In the genomic region with DNA sequence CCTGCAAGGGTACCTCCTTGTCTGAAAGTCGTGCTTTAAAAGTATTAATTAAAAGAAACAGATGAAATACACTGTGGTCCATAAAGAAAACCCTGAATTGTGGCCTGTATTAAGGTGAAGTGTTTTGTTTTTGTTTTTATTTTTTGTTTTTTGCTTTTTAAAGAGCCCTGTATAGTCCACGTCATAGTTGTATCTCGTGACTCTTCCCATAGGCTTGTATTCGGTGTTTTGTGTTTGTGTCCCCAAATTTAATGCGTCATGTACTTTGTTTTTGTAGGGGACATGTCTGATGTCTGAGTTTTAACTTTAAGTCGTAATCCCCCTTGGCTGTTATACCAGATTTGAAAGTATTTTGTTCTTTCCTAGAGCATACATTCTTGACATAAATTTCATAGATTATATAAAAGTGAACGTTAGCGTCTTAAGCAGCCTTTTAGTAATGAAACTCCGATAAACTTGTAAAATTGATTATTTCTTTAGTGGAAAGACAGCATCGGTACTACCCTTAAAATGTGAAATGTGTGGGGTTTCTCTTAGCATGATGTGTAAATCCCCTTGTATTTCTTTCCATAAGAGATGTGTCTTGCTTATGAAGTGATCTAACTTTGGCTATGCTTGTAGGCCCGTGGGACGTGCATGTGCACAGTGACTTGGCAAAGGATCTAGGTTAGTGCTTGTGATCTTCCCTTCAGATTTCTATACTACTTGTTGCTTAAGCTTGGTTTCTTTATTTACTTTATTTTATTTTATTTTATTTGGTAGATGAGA, we compare ENCODE assay signal across 8 mouse cellular contexts. TPM values are rescaled to one million over a fixed set of nuclear protein-coding genes. Genes with fewer than 3 reads are reported as not detected.
A peak's percentile ranks its signal among the peaks of the same experiment; 100 is the strongest.
DNase-seq lines count a peak whose midpoint lies in the region; TF ChIP-seq lines count a peak whose summit lies in the region.

No protein-coding gene starts in this region.

- no peaks in the 10 kb centered on the region for H3K27me3 ChIP-seq in testis, adult 2 months (ENCODE audit: control insufficient read depth, insufficient read depth, low read length)

- no peak for TF ChIP-seq CTCF in testis, adult 2 months (IDR thresholded peaks at IDR 0.05; ENCODE audit: control insufficient read depth, insufficient read depth, insufficient replicate concordance, low read depth, low read length)

- peaks cover 3% of the 10 kb centered on the region; the same call in 1 of the 2 replicates for H3K4me1 ChIP-seq in testis, adult 2 months (ENCODE audit: control insufficient read depth, insufficient read depth, low read length)

- peak overlapping the region; percentile 92 for H3K27ac ChIP-seq in testis, adult 2 months (ENCODE audit: control insufficient read depth, insufficient read depth, low read depth, low read length)

- H3K4me3 ChIP-seq in testis, adult 2 months (ENCODE audit: control insufficient read depth, low read depth, low read length) = peak overlapping the region; percentile 95

- no peaks in the 10 kb centered on the region for H3K36me3 ChIP-seq in testis, adult 2 months (ENCODE audit: control insufficient read depth, insufficient read depth, low read length)

- TF ChIP-seq POLR2A in testis, adult 2 months (IDR thresholded peaks at IDR 0.05; ENCODE audit: control insufficient read depth, low read depth, low read length) = no peak

- peak; percentile 20 for DNase-seq in adrenal gland, postnatal 10 days
- no peak for DNase-seq in adrenal gland, postnatal 25 days
- DNase-seq in testis, postnatal 14 days (ENCODE audit: low spot score) = no peak
- peak; percentile 18 for DNase-seq in liver
- DNase-seq in gastrocnemius, adult 8-10 months (ENCODE audit: low spot score in 2 of 2) = no peak
- no peak for DNase-seq in retina, embryonic 14.5 days (ENCODE audit: low spot score)
- no peak for DNase-seq in urinary bladder, postnatal 25 days (ENCODE audit: low spot score)

RNA-seq across cellular contexts. Expression of a gene that starts 1.1 kb away (rescaled TPM):
- total RNA-seq in adrenal gland, postnatal 10 days (2021) = 10 to 100 TPM; 51.4 to 56.7 TPM
- total RNA-seq in adrenal gland, postnatal 25 days (2021) = 68.7 and 70.2 TPM in 2 replicates
- 18.1 and 18.7 TPM in 2 replicates for polyA plus RNA-seq in testis, adult 2 months (2012; rRNA removed)
- 10 to 100 TPM; 14.1 to 19.0 (median 14.6) TPM for total RNA-seq in gastrocnemius, adult 8-10 months (2022)

RNA-seq across cellular contexts. Expression of a gene that starts 4.8 kb away (rescaled TPM):
- 10 to 100 TPM; 16.5 to 19.9 TPM for total RNA-seq in adrenal gland, postnatal 10 days (2021)
- 17.9 and 23.3 TPM in 2 replicates for total RNA-seq in adrenal gland, postnatal 25 days (2021)
- 14.9 and 17.6 TPM in 2 replicates for polyA plus RNA-seq in testis, adult 2 months (2012; rRNA removed)
- 10 to 100 TPM in 3 of 4 experiments, 1 to 10 TPM in 1; 8.4 to 11.9 (median 11.1) TPM for total RNA-seq in gastrocnemius, adult 8-10 months (2022)

Comparison
In these comparisons a context has a peak if more than half of its experiments do, and no peak if none do; other contexts are left out.
1. DNase-seq: peak in adrenal gland, postnatal 10 days (single experiment) and liver (single experiment); none in adrenal gland, postnatal 25 days (single experiment), testis, postnatal 14 days (single experiment), gastrocnemius, adult 8-10 months (0 of 2), retina, embryonic 14.5 days (single experiment) and urinary bladder, postnatal 25 days (single experiment).